Mouse (Mus musculus): ENCODE results near the gene Zscan20. TPM values are rescaled to one million over a fixed set of nuclear protein-coding genes. Genes with fewer than 3 reads are reported as not detected.

Gene Zscan20
- 6.6 and 7.1 TPM in 2 replicates for polyA plus RNA-seq (2016; fragmentation: Nextera tagmentation; extraction: Ambion mirVana)

DNA sequence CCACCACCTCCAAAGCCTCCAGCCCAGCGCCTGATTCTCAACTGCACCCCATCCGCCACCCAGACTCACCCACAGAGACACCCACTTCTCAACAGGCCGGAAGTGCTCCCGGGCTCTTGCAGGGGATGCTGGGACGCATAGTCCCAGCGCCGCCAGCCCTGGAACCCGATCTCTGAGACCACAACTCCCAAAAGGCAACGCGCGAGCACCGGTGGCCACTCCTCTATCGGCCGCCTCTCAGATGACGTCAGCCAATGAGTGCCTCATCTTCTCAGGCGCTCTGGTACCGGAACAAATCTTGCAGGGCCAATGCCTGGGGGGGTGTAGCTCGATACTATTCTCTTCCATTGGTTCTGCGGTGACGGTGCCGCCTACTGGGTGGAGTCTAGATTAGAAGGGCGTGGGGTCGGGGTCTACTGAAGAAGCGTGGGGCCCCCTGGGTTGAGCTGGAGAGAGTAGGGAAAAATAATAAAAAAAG lies at the start of gene Zscan20:
Gene Zscan20, minus strand, starts transcription at position 174 of the 478 bp plus-strand sequence.
- peaks cover 6% of the 10 kb centered on the region; the same call in 1 of the 2 replicates for H3K4me1 ChIP-seq
- peak within 1 kb of the TSS; percentile 67 for H3K4me2 ChIP-seq (replicated peaks)
- H3K36me3 ChIP-seq = no peaks in the 10 kb centered on the region
- peak within 1 kb of the TSS; percentile 50; the same call in 1 of the 2 replicates for H3K27ac ChIP-seq
- H3K9ac ChIP-seq = peak within 1 kb of the TSS; percentile 80
- peak within 1 kb of the TSS; percentile 71 for H3K4me3 ChIP-seq
- ATAC-seq (ENCODE audit: insufficient number of reproducible peaks, insufficient read depth, low FRiP score, low TSS enrichment) = peak; percentile 96
- under 1% methylated on average over 24 of the region's 24 CpGs for WGBS
- no peaks in the 10 kb centered on the region for H3K9me3 ChIP-seq
- no peaks in the 10 kb centered on the region for H3K27me3 ChIP-seq

DNA sequence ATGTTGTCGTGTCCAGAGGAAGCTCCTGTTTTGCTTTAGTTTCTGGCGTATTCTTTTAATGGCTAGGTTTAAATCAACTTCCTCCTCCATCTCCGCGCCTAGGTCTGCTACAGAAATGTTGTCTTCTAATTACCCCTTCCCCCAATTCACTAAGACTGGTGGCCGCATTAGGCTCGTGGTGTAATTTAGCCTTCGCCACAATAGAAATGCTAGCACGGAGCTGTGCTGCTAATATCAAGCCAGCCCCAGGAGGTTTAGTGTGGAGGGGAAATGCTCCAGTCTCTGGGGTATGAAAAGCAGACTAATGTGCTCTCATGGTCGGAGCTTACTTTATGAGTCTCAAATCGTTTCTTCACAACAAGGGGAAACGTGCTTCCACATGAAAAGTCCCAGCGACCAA lies 45.5 kb upstream of the Zscan20 start:
- Histone ChIP-seq H3K36me3 (no peaks in the 10 kb centered on the region), H3K4me1 (peaks cover 19% of the 10 kb centered on the region), H3K9me3 (no peaks in the 10 kb centered on the region), H3K27ac (no peak overlapping the region), H3K4me3 (peak overlapping the region; percentile 71), H3K27me3 (no peaks in the 10 kb centered on the region), H3K9ac (peak overlapping the region; percentile 77), H3K4me2 (replicated peaks) (peak overlapping the region; percentile 98)
- WGBS = 4% methylated on average over 12 of the region's 12 CpGs
- no peak for ATAC-seq (ENCODE audit: insufficient number of reproducible peaks, insufficient read depth, low FRiP score, low TSS enrichment)

DNA sequence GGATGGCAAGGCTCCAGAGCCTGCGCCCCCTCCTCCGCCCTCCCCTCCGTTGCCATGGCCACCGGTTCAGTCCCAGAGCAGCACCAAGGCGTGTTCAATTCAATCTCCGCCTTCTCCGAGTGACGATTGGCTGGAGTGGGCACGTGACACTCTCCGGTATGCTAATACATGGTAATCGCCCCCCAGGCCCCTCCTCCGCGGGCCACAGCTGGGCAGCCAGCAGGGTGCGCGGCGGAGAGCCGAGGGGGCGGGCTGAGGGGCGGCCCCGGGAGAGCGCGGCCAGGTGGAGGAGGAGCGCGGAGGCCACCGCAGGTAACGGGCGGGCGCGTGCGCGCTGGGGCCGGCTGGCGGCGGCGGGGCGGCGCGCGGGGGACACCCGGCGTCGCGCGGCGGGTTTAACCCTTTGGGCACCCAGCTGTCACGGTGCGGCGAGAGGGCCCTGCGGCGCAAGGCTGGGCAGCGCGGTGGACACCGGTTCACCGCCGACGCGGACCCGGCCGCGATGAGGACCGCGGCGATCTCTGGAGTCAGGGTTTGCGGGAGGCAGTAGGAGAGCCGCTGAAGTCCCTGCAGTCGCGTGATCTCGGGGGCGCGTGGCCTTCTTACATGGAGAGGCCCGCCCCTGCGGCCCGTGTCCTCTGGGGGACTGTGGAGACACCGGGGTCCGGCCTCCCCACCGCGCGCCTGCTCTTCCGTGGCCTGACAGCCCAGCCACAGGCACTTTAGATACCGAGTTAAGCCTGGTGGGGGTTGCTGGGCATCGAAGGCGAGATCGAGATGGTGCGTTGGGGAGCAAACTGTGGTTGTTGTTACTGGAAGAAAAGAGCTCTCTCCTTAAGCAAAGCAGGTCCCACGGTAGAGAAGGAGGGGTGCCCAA lies 44.8 kb upstream of the Zscan20 start, which contains the start of gene Phc2:
Gene Phc2, plus strand, starts transcription at position 198 of the 877 bp plus-strand sequence.
- Histone ChIP-seq H3K9me3 (no peaks in the 10 kb centered on the region), H3K27me3 (no peaks in the 10 kb centered on the region), H3K4me3 (peak within 1 kb of the TSS; percentile 71), H3K9ac (peak within 1 kb of the TSS; percentile 77), H3K27ac (peak within 1 kb of the TSS; percentile 72), H3K4me2 (replicated peaks) (peak within 1 kb of the TSS; percentile 98), H3K4me1 (peaks cover 25% of the 10 kb centered on the region), H3K36me3 (no peaks in the 10 kb centered on the region)
- under 1% methylated on average over 85 of the region's 85 CpGs for WGBS
- peak; percentile 89 for ATAC-seq (ENCODE audit: insufficient number of reproducible peaks, insufficient read depth, low FRiP score, low TSS enrichment)

DNA sequence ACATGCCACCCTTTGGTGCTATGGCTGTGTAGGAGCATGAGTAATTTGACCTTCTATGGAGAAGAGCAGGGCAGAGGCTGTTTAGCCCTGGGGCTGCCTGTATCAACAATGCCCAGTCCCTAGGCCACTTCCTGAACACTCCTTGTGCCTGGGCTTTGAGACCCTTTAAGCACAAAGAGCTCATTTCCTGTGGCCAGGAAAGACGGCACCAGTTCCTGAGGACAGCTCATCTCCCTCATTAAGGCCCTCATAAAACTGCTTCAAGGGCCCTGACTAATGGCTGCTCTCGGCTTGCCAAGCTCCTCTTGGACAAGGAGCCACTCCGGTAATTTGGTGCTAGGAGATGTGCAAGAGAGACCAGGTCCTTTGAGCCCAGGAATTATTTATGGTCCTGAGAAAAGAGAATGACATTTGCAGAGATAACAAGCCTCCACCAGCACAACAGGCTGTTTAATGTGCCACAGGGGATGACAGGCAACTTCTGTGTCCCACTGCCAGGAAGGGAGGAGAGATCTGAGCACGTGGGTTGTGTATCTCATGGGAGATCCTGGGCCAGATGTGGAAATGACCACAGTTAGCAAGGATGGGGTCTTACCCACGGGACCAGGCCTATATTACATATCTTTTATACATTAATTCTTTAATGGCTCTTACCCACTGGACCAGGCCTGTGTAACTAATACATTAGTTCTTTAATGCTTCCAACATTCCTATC lies 42.8 kb upstream of the Zscan20 start:
- no peak for ATAC-seq (ENCODE audit: insufficient number of reproducible peaks, insufficient read depth, low FRiP score, low TSS enrichment)
- WGBS = 34% methylated on average over 5 of the region's 5 CpGs
- no peaks in the 10 kb centered on the region for H3K27me3 ChIP-seq

DNA sequence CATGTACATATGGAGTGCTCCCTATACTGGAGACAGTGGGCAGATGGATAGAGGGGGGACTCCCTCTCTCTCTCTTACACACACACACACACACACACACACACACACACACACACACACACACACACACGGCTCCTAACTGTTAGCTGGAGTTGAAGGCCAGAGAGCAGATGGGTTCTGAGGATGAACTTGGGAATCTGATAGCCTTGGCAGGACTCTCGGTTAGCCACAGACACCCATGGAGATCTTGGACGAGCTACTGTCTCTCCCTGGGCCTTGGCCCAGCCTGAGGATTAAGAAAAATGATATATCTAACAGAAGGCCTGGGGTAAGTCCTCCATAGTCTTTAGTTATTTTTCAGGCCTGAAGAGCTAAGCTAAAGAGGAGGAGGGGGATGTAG lies 41.6 kb upstream of the Zscan20 start:
- peaks cover 38% of the 10 kb centered on the region for H3K4me1 ChIP-seq
- no peaks in the 10 kb centered on the region for H3K27me3 ChIP-seq
- no peaks in the 10 kb centered on the region for H3K9me3 ChIP-seq
- no peak overlapping the region for H3K4me3 ChIP-seq
- H3K9ac ChIP-seq = no peak overlapping the region
- WGBS = 65% methylated on average over 3 of the region's 3 CpGs
- H3K4me2 ChIP-seq (replicated peaks) = no peak overlapping the region
- no peak overlapping the region for H3K27ac ChIP-seq
- no peaks in the 10 kb centered on the region for H3K36me3 ChIP-seq
- ATAC-seq (ENCODE audit: insufficient number of reproducible peaks, insufficient read depth, low FRiP score, low TSS enrichment) = no peak

More for the DNA sequence above, 42.8 kb upstream of the Zscan20 start:
- H3K9ac ChIP-seq = no peak overlapping the region
- no peak overlapping the region for H3K27ac ChIP-seq
- H3K9me3 ChIP-seq = no peaks in the 10 kb centered on the region
- H3K4me2 ChIP-seq (replicated peaks) = no peak overlapping the region
- H3K4me3 ChIP-seq = no peak overlapping the region
- H3K36me3 ChIP-seq = no peaks in the 10 kb centered on the region
- peaks cover 33% of the 10 kb centered on the region for H3K4me1 ChIP-seq

DNA sequence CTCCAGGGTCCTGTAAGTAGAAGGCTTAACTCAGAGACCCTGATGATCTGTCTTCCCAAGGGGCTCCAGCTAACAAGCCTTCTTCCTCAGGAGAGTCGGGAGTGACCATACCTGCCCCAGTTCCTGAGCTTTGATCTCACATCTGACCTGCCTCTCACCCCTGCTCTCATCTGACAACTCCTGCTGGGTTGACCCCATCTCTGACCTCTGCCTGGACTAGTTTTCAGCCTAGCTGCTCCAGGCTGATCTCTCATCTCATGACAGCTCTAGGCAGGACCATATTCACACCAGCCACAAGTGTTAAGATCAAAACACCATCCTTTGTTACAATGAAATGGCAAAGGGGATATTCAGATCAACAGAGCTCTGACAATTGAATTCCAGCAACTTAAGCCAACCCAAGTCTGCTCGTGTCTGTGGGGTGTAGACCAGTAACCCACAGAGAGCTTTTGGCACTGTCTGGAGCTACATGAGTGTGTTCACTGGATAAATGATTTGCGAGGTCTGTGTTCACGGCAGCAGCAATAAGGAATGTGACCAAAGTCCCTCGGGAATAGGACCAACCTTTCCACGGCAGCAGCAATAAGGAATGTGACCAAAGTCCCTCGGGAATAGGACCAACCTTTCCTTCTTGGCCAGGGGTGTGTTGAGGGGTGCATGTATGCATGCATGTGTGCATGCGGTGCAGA lies 38.8 kb upstream of the Zscan20 start:
- no peaks in the 10 kb centered on the region for H3K9me3 ChIP-seq
- no peak overlapping the region for H3K4me3 ChIP-seq
- H3K4me1 ChIP-seq = peaks cover 36% of the 10 kb centered on the region; the same call in 1 of the 2 replicates
- H3K27me3 ChIP-seq = no peaks in the 10 kb centered on the region
- no peak overlapping the region for H3K4me2 ChIP-seq (replicated peaks)
- no peak overlapping the region for H3K27ac ChIP-seq
- no peak overlapping the region for H3K9ac ChIP-seq
- WGBS = 44% methylated on average over 8 of the region's 8 CpGs
- H3K36me3 ChIP-seq = no peaks in the 10 kb centered on the region
- no peak for ATAC-seq (ENCODE audit: insufficient number of reproducible peaks, insufficient read depth, low FRiP score, low TSS enrichment)

DNA sequence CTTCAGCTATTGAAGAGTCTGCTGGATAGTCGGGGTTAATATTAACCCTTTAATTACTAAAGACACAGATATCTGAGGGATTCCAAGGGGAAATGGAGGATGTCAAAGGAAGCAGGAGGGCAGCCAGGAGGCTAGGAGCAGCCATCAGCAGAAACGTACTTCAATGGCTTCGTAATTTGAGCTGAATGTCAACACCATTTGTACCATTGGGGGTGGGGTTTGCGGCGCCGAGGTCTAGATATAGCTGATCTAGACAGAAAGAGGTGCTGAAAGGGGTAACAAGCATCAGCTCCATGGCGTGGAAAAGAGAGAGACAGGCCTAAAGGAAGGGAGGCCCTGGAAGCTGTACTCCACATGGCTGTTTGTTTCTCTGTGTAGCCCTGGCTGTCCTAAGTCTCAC lies 36.9 kb upstream of the Zscan20 start:
- no peaks in the 10 kb centered on the region for H3K9me3 ChIP-seq
- no peak overlapping the region for H3K4me3 ChIP-seq
- no peaks in the 10 kb centered on the region for H3K36me3 ChIP-seq
- ATAC-seq (ENCODE audit: insufficient number of reproducible peaks, insufficient read depth, low FRiP score, low TSS enrichment) = no peak
- no peak overlapping the region for H3K4me2 ChIP-seq (replicated peaks)
- H3K4me1 ChIP-seq = peaks cover 36% of the 10 kb centered on the region; the same call in 1 of the 2 replicates
- no peak overlapping the region for H3K9ac ChIP-seq
- H3K27ac ChIP-seq = no peak overlapping the region
- no peaks in the 10 kb centered on the region for H3K27me3 ChIP-seq
- 24% methylated on average over 7 of the region's 7 CpGs for WGBS

DNA sequence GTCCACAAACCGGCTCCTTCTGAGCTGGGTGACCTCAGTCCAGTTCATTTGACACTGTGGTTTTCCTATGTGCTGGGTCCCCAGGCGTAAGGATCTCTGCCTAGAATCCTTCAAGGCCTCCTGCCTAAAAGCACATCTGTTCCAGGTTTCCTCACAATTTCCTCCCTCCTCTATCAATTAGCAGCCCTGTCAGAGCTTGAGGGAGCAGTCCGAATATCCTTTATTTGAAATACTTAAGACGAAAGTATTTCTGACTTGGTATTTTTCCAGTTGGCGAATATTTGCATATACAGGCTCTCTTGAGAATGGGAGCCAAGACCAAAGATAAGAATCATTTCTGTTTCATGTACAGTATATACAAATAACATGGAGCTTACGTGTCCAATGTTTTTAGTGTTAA lies 36.0 kb upstream of the Zscan20 start:
- Histone ChIP-seq H3K9me3 (no peaks in the 10 kb centered on the region), H3K27me3 (no peaks in the 10 kb centered on the region), H3K4me2 (replicated peaks) (no peak overlapping the region), H3K4me3 (no peak overlapping the region), H3K27ac (no peak overlapping the region), H3K36me3 (no peaks in the 10 kb centered on the region), H3K9ac (no peak overlapping the region), H3K4me1 (peaks cover 34% of the 10 kb centered on the region; the same call in 1 of the 2 replicates)
- 37% methylated on average over 6 of the region's 6 CpGs for WGBS
- no peak for ATAC-seq (ENCODE audit: insufficient number of reproducible peaks, insufficient read depth, low FRiP score, low TSS enrichment)

DNA sequence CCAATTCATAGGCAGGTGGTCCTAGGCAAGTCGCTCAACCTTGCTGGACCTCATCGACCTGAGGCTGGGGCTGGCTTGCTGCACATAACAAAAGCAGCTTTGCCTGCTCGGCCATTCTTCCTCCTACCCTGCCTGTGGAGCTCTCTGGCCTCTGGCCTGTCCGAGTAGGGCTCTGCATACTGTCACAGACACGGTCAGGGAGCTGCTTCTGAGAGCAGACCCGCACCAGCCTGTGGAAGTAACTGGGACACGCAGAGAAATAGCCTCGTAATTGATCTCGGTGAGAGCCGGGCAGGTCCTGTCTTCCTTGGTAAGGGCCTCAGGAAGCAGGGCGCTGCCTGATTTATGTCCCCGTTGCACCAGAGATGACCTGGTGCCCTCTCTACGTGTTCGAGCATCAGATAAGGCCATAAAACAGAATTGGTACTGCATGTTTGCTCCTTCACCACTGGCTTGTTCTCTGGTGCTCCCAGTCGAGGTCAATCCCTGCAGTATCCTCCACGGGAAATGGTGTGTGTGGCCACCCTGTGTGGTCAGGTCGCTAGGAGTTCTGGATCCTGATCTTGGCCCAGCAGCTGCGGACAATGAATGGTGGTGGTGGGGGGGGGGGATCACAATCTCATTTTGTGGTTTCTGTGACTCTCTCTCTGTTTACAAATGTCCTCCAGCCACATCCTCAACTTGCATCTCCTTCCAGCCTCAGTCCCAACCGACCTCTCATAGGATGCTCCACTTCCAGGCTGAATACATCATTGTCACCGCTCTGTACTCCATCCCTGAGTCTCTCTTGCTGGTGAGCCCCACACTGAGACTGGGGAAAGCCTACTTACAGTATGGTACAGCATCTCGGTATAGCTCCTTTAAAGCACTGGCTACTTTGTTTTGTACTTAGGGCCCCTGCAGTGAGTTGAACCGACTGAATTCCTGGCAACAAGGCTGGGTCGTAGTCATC lies 32.1 kb upstream of the Zscan20 start:
- Histone ChIP-seq H3K9me3 (no peaks in the 10 kb centered on the region), H3K27me3 (no peaks in the 10 kb centered on the region), H3K4me1 (peaks cover 21% of the 10 kb centered on the region), H3K27ac (no peak overlapping the region), H3K4me3 (no peak overlapping the region), H3K36me3 (no peaks in the 10 kb centered on the region), H3K4me2 (replicated peaks) (no peak overlapping the region), H3K9ac (no peak overlapping the region)
- WGBS = 49% methylated on average over 23 of the region's 23 CpGs
- ATAC-seq (ENCODE audit: insufficient number of reproducible peaks, insufficient read depth, low FRiP score, low TSS enrichment) = no peak

DNA sequence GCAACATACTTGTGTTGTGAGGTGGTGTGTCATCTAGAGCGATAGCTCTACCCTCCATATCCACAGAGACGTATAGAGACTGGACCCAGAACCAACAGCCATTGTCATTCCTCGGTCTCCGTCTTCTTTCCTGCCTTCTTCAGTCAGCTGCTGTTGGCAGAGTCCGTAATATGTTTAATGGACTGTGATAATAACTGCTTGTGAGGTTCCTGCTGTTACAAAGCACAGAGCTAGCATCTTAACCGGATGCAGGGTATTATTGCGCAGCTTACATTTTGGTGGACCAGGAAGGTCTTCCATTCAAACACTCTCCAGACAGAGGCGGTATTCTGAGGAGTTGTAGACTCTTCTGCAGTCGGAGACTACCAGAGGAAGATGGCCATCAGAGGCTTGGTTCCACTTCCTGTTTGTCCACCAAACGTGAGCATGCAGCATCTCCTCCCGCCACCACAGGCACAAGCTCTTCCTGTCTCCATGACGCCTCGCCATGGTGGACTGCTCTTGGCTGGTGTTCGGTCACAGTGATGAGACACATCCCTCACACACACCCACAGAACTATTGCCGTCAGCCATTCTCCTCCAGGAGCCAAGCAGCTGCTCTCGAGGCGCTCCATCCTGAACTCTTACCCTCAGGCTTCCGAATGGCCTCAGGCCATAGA lies 28.5 kb upstream of the Zscan20 start:
- ATAC-seq (ENCODE audit: insufficient number of reproducible peaks, insufficient read depth, low FRiP score, low TSS enrichment) = no peak
- Histone ChIP-seq H3K27ac (no peak overlapping the region), H3K4me2 (replicated peaks) (no peak overlapping the region), H3K4me1 (peaks cover 20% of the 10 kb centered on the region), H3K9me3 (no peaks in the 10 kb centered on the region), H3K36me3 (no peaks in the 10 kb centered on the region), H3K27me3 (no peaks in the 10 kb centered on the region), H3K4me3 (no peak overlapping the region), H3K9ac (no peak overlapping the region)
- 85% methylated on average over 18 of the region's 18 CpGs for WGBS
